Mouse (Mus musculus): ENCODE measurements around the gene Gm28042.

Gm28042 gene

GRCm38 (mm10) chr2:120058818-120059217 is 31.5 kb downstream of the Gm28042 start:
- DNase-seq (ENCODE audit: extremely low read depth, low read depth): no peak

GRCm38 (mm10) chr2:120059466-120059865 is 32.2 kb downstream of the Gm28042 start:
- no peak for DNase-seq (ENCODE audit: extremely low read depth, low read depth)

- DNase-seq (ENCODE audit: extremely low read depth, low read depth): no peak
These were observed 32.9 kb downstream of the Gm28042 start for GRCm38 (mm10) chr2:120060190-120060589.

GRCm38 (mm10) chr2:120060651-120061050 is 33.4 kb downstream of the Gm28042 start:
- no peak for DNase-seq (ENCODE audit: extremely low read depth, low read depth)

GRCm38 (mm10) chr2:120062248-120062647 is 35.0 kb downstream of the Gm28042 start:
- no peak for DNase-seq (ENCODE audit: extremely low read depth, low read depth)

GRCm38 (mm10) chr2:120064639-120065038 is 37.3 kb downstream of the Gm28042 start:
- no peak for DNase-seq (ENCODE audit: extremely low read depth, low read depth)

- no peak for DNase-seq (ENCODE audit: extremely low read depth, low read depth)
These were observed 38.0 kb downstream of the Gm28042 start for GRCm38 (mm10) chr2:120065243-120065642.

GRCm38 (mm10) chr2:120066224-120066623 is 38.9 kb downstream of the Gm28042 start:
- DNase-seq (ENCODE audit: extremely low read depth, low read depth): no peak

GRCm38 (mm10) chr2:120068555-120069465 is 41.5 kb downstream of the Gm28042 start:
- no peak for DNase-seq (ENCODE audit: extremely low read depth, low read depth)

- DNase-seq (ENCODE audit: extremely low read depth, low read depth): no peak
These were observed 42.2 kb downstream of the Gm28042 start for GRCm38 (mm10) chr2:120069466-120069990.

- DNase-seq (ENCODE audit: extremely low read depth, low read depth): no peak
These were observed 46.8 kb downstream of the Gm28042 start for GRCm38 (mm10) chr2:120074096-120074495.

- DNase-seq (ENCODE audit: extremely low read depth, low read depth): no peak
These were observed 48.9 kb downstream of the Gm28042 start for GRCm38 (mm10) chr2:120076076-120076705.

- DNase-seq (ENCODE audit: extremely low read depth, low read depth): no peak
These were observed 55.1 kb downstream of the Gm28042 start for GRCm38 (mm10) chr2:120082416-120082815.

- no peak for DNase-seq (ENCODE audit: extremely low read depth, low read depth)
These were observed 57.5 kb downstream of the Gm28042 start for GRCm38 (mm10) chr2:120084593-120085361.

- DNase-seq (ENCODE audit: extremely low read depth, low read depth): no peak
These were observed 58.7 kb downstream of the Gm28042 start for GRCm38 (mm10) chr2:120086038-120086437.

GRCm38 (mm10) chr2:120087391-120087790 is 60.1 kb downstream of the Gm28042 start:
- DNase-seq (ENCODE audit: extremely low read depth, low read depth): no peak

GRCm38 (mm10) chr2:120087897-120088296 is 60.6 kb downstream of the Gm28042 start:
- DNase-seq (ENCODE audit: extremely low read depth, low read depth): no peak

- DNase-seq (ENCODE audit: extremely low read depth, low read depth): no peak
These were observed 63.7 kb downstream of the Gm28042 start for GRCm38 (mm10) chr2:120090979-120091378.

Data from MEL-GATA-1-ER (cell line).